In genomic region chr5:65857935-65858334, GRCm38 (mm10) we compare ENCODE assay signal across 17 mouse cellular contexts. TPM values are rescaled to one million over a fixed set of nuclear protein-coding genes. Genes with fewer than 3 reads are reported as not detected.
DNase-seq lines count a peak whose midpoint lies in the region; ATAC-seq and TF ChIP-seq lines count a peak whose summit lies in the region.
"Had no signal": no experiment of that assay in that cellular context is flagged by ENCODE, and none has a peak within 500 bp of the region (broad histone marks: within the 10 kb centered on the region; RNA-seq: fewer than 3 reads in every experiment).

No protein-coding gene starts in this region.

- no peak overlapping the region for H3K4me3 ChIP-seq in heart, embryonic 15.5 days
- no peak overlapping the region for H3K4me3 ChIP-seq in heart, embryonic 11.5 days (ENCODE audit: low read depth, low read length)
- H3K4me3 ChIP-seq in testis, adult 2 months (ENCODE audit: control insufficient read depth, low read depth, low read length): peak overlapping the region; percentile 50
- H3K4me3 ChIP-seq in forebrain, embryonic 13.5 days: no peak overlapping the region
- H3K4me3 ChIP-seq: layer of hippocampus, adult 2 months; neural tube, embryonic 15.5 days had no signal

- no peak for TF ChIP-seq POLR2A in testis, adult 2 months (IDR thresholded peaks at IDR 0.05; ENCODE audit: control insufficient read depth, low read depth, low read length)

- H3K4me1 ChIP-seq in heart, embryonic 15.5 days (replicated peaks): peaks cover 8% of the 10 kb centered on the region
- peaks cover 6% of the 10 kb centered on the region for H3K4me1 ChIP-seq in heart, embryonic 11.5 days (ENCODE audit: control insufficient read depth, insufficient read depth, low read length)
- peaks cover 2% of the 10 kb centered on the region for H3K4me1 ChIP-seq in testis, adult 2 months (ENCODE audit: control insufficient read depth, insufficient read depth, low read length)
- H3K4me1 ChIP-seq in forebrain, embryonic 13.5 days: no peaks in the 10 kb centered on the region
- H3K4me1 ChIP-seq: neural tube, embryonic 15.5 days had no signal

- H3K9ac ChIP-seq in heart, embryonic 15.5 days: no peak overlapping the region
- no peak overlapping the region for H3K9ac ChIP-seq in heart, embryonic 11.5 days (ENCODE audit: low read depth, low read length)
- H3K9ac ChIP-seq in forebrain, embryonic 13.5 days: no peak overlapping the region
- H3K9ac ChIP-seq: neural tube, embryonic 15.5 days had no signal

- H3K36me3 ChIP-seq in heart, embryonic 15.5 days: no peaks in the 10 kb centered on the region
- no peaks in the 10 kb centered on the region for H3K36me3 ChIP-seq in heart, embryonic 11.5 days (ENCODE audit: control insufficient read depth, insufficient read depth, low read length)
- no peaks in the 10 kb centered on the region for H3K36me3 ChIP-seq in testis, adult 2 months (ENCODE audit: control insufficient read depth, insufficient read depth, low read length)
- H3K36me3 ChIP-seq in forebrain, embryonic 13.5 days (ENCODE audit: poor library complexity, severe bottlenecking): no peaks in the 10 kb centered on the region
- H3K36me3 ChIP-seq: neural tube, embryonic 15.5 days had no signal

- 72% methylated on average over 12 of the region's 12 CpGs for WGBS in heart, embryonic 15.5 days
- WGBS in heart, embryonic 11.5 days (ENCODE audit: insufficient replicate concordance): 79% methylated on average over 12 of the region's 12 CpGs
- 88% methylated on average over 12 of the region's 12 CpGs for WGBS in forebrain, embryonic 13.5 days

- ATAC-seq in heart, embryonic 15.5 days (replicated peaks; ENCODE audit: insufficient number of reproducible peaks, insufficient read depth, low FRiP score, low read depth): no peak
- no peak for ATAC-seq in heart, embryonic 11.5 days (replicated peaks; ENCODE audit: insufficient number of reproducible peaks, low FRiP score, low TSS enrichment)
- no peak for ATAC-seq in forebrain, embryonic 13.5 days
- ATAC-seq: midbrain, embryonic 16.5 days; Patski had no signal

- no peak for DNase-seq in testis, postnatal 14 days (ENCODE audit: low spot score)
- peak; percentile 79 for DNase-seq in naive thymus-derived CD4-positive, alpha-beta T cell, adult 2 months (ENCODE audit: low read depth)
- DNase-seq in layer of hippocampus, postnatal 10 days (ENCODE audit: low spot score in 2 of 2): no peak
- no peak for DNase-seq in urinary bladder, adult 2 months (ENCODE audit: low spot score)
- DNase-seq: adrenal gland, postnatal 36 days; cerebellum, adult 11 months; heart, postnatal 4 days; kidney, adult 11 months had no signal

- H3K27me3 ChIP-seq in heart, embryonic 15.5 days: no peaks in the 10 kb centered on the region
- no peaks in the 10 kb centered on the region for H3K27me3 ChIP-seq in heart, embryonic 11.5 days (ENCODE audit: control insufficient read depth, insufficient read depth, low read length)
- no peaks in the 10 kb centered on the region for H3K27me3 ChIP-seq in testis, adult 2 months (ENCODE audit: control insufficient read depth, insufficient read depth, low read length)
- H3K27me3 ChIP-seq in forebrain, embryonic 13.5 days: no peaks in the 10 kb centered on the region
- H3K27me3 ChIP-seq: neural tube, embryonic 15.5 days; Patski had no signal

- 0 out of 2 replicates have a peak overlapping the region, but pooled peaks have one; percentile 3 for H3K27ac ChIP-seq in heart, embryonic 15.5 days
- H3K27ac ChIP-seq in heart, embryonic 11.5 days (ENCODE audit: low read depth, low read length): no peak overlapping the region
- no peak overlapping the region for H3K27ac ChIP-seq in testis, adult 2 months (ENCODE audit: control insufficient read depth, insufficient read depth, low read depth, low read length)
- H3K27ac ChIP-seq in forebrain, embryonic 13.5 days: no peak overlapping the region
- H3K27ac ChIP-seq: layer of hippocampus, adult 2 months; neural tube, embryonic 15.5 days had no signal

- no peak overlapping the region for H3K4me2 ChIP-seq in heart, embryonic 15.5 days
- H3K4me2 ChIP-seq in heart, embryonic 11.5 days: no peak overlapping the region
- H3K4me2 ChIP-seq in forebrain, embryonic 13.5 days: no peak overlapping the region
- H3K4me2 ChIP-seq: neural tube, embryonic 15.5 days had no signal

- TF ChIP-seq CTCF in testis, adult 2 months (IDR thresholded peaks at IDR 0.05; ENCODE audit: control insufficient read depth, insufficient read depth, insufficient replicate concordance, low read depth, low read length): no peak

- H3K9me3 ChIP-seq in heart, embryonic 15.5 days (replicated peaks): no peaks in the 10 kb centered on the region
- H3K9me3 ChIP-seq in heart, embryonic 11.5 days (replicated peaks; ENCODE audit: control insufficient read depth, low read length): no peaks in the 10 kb centered on the region
- no peaks in the 10 kb centered on the region for H3K9me3 ChIP-seq in forebrain, embryonic 13.5 days (replicated peaks)
- H3K9me3 ChIP-seq: neural tube, embryonic 15.5 days had no signal

RNA-seq across cellular contexts. Expression of gene Rhoh, which starts 3.1 kb away (rescaled TPM):
- 1.2 and 7.7 TPM in 2 replicates for polyA plus RNA-seq in heart, embryonic 15.5 days (2015; fragmentation: Nextera tagmentation; extraction: Ambion mirVana)
- 0.37 and 0.66 TPM in 2 replicates for polyA plus RNA-seq in heart, embryonic 11.5 days (2014; fragmentation: Nextera tagmentation; extraction: Ambion mirVana)
- 0.58 and 0.63 TPM in 2 replicates for polyA plus RNA-seq in testis, adult 2 months (2012; rRNA removed)
- 1 to 10 TPM; 1.1 to 1.2 TPM for total RNA-seq in layer of hippocampus, postnatal 10 days (2021)
- polyA plus RNA-seq in urinary bladder, adult 2 months (2012; rRNA removed): 1.0 and 1.3 TPM in 2 replicates
- polyA plus RNA-seq in forebrain, embryonic 13.5 days (2015; fragmentation: Nextera tagmentation; extraction: Ambion mirVana): 0.29 and 0.32 TPM in 2 replicates
- polyA plus RNA-seq: C2C12 had no signal
